Mouse (Mus musculus) lung, postnatal 4 days (tissue): ENCODE results near the gene Msrb3.
"Not testable (repeated sequence)": the region's sequence is repeated elsewhere in the genome, so short reads cannot be mapped to it uniquely, and the experiment has no call there.

Source experiments
- DNase-seq, 2 experiments: peaks; one replicate each; pipeline ENCODE4 v3.0.0; 2021

Gene Msrb3

DNA sequence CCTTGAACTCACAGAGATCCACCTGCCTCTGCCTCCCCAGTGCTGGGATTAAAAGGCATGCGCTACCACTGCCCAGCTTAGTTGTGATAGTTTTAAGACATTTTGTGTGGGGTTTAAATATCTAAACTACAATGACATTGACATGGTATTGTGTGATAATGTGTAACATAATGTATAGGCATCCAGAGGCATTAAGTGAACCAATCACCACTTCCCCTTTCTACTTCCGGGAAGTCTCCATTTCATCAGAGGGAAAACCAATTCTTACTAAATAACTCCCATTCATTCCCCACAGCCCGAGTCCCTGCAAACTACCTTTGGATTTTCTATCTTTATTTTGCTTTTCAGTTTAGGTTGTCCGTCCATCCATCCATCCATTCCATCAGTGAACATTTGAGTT, 90.7 kb downstream of the Msrb3 start:
- DNase-seq: no peak

GRCm38 (mm10) chr10:120801127-120801526, 97.8 kb downstream of the Msrb3 start:
- no peak for DNase-seq

- DNase-seq: no peak
These were observed 99.4 kb downstream of the Msrb3 start for GRCm38 (mm10) chr10:120799479-120799878.

GRCm38 (mm10) chr10:120796749-120797148, 102.2 kb downstream of the Msrb3 start:
- DNase-seq: no peak

DNA sequence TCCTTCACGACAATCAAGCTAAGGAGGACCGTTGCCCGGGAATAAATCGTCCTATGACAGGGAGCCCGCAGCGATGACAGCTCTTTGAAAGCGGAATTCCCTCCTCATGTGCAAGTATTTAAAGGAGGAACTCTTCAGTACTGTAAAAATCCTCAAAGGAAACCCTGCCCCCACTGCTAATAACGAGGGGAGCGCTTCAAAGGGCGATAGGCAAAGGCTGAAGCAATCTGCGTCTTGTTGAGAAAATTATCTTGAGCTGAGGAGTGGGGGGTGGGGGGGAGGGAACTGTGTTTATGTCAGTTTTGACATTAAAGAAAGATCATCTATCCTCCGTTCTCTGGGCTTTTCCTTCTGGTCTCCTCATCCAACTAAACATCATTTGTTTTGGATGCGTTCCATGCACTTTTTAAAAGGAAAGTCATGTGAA, 104.5 kb downstream of the Msrb3 start:
- peak in 1 of 2 experiments; percentile 6 for DNase-seq

DNA sequence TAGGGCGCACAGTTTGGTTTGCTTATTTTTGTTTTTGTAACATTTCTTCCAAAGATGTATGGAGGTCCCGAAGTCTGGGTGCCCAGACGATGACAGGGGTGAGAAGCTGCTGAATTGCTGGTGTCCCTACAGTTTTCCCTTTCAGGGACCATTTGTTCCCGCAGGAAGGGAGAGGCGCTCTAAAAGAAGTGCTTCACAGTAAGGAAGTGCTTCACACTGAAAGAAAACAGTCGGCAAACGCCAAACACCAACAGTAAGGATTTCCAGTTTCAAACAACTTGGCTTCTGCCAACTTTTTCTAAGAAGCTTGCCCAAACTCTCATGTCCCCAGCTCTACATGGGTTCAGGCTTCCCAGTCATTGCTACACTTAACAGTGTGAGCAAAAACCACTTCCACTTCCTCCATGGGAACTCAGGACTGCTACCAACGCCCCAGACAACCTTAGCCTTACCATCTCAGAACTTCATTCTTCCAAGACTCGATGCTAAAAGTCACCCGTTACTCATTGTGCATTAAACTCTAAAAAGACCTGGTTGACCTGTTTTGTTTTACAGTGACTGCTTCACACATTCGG, 106.6 kb downstream of the Msrb3 start:
- no peak for DNase-seq

GRCm38 (mm10) chr10:120791438-120791837, 107.5 kb downstream of the Msrb3 start:
- no peak for DNase-seq

DNA sequence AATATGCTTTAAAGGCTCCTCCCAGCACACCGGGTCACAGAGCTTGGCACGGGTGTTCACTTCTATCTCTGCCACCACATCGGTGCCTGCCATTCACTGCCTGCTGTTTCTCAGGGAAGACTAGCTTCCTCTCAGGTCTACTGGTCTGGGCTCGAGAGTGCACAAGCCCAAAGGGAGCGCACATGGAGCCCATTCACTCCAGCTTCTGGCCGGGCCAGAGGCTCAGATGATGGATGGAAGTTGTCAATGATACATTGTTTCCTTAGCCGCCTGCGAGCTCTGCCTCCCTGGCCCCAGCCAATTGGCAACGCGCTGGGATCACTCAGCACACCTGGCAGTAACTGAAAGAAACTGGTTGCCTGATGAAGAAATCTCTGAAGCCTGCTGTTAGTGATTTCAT, 111.7 kb downstream of the Msrb3 start:
- no peak for DNase-seq

GRCm38 (mm10) chr10:120784516-120784915, 114.4 kb downstream of the Msrb3 start:
- DNase-seq: no peak

- DNase-seq: no peak
These were observed 115.5 kb downstream of the Msrb3 start for GRCm38 (mm10) chr10:120783393-120783792.

DNA sequence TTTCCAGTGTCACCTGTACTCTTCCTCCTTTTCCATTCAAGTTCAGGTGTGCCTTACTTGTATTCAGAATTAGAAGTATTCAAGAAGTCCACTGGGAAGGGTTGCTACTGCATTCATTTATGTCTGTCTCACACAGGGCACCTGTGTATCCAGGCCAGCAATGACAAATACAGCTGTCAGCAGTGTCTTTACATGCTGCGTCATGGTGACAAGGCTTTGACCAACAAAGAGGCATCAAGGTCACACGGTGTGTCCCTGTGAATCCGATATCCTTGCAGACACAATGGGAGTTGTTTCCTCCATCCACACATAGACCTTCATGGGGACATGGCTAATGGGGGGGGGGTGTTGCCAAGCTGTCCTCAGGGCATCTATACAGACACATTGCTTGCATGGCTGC, 121.4 kb downstream of the Msrb3 start:
- no peak for DNase-seq

DNA sequence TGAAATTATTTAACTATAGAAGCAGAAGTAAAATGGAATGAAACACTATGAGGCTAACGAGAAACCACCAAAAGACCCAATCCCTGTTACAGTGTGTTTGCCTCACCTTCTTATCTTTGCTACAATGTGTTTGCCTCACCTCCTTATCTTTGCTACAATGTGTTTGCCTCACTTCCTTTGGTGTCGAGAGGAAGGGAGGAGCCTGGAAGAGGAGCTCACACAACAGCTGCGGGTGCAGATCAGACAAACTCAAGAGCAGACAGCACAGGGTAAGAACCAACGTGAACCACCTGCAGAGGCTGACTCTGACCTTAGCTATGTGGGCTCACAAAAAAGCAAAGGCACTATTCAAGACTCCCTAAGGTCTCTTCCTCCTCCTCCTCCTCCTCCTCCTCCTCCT, 123.5 kb downstream of the Msrb3 start:
- DNase-seq: peak in 1 of 2 experiments; percentile 6

- no peak for DNase-seq
These were observed 131.5 kb downstream of the Msrb3 start for GRCm38 (mm10) chr10:120767418-120767817.

DNA sequence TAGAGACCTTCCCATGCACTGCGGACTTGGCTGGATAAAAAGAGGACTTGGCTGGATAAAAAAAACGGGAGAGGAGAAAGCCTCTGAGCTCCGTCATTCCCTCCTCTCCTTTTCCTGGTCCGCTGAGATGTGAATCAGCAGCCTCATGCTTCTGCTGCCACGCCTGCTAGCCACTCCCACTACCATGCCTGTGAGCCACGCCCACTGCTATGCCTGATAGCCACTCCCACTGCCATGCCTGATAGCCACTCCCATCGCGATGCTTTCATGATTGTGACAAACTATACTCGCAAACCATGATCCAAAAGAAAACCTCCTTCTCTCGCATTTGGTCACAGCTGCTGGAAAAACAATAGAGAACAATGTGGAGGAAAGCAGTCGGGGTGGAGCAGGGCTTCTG, 133.5 kb downstream of the Msrb3 start:
- DNase-seq: no peak

DNA sequence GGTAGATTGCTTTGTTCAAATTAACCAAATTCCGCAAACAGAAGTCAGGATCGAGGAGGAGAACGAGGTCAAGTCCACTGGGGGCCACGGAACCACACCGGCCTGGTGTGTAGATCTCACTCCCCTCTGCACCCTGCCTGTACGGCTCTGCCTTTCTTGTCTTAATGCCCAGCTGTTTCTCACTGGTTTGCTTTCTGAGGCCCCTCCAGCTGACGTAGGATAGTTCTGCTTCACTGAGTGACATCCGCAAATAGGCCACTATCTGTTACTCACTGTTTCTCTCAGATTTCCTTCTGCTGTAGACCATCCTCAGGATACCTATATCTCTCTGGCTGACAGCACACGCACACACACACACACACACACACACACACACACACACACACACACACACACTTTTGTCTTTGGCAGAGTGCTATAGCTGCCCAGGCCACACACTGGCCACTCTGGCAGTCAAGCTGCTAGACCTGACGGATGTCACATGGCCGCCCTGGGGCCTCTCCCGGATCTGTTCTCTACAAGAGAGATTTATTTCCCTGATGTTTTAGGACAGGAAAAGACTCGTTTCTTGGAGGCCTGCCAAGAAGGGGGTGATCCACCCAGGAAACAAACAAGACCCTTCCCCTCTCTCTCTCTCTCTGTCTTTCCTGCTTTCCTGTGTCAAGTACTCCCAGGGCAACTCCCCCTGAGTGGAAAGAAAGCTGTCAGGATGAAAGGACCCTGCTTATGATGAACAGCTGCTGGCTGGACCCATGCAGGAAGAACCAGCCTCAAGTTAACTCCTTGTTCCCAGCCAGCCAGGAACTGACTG, 135.0 kb downstream of the Msrb3 start:
- DNase-seq: peak; percentile 58 to 77

DNA sequence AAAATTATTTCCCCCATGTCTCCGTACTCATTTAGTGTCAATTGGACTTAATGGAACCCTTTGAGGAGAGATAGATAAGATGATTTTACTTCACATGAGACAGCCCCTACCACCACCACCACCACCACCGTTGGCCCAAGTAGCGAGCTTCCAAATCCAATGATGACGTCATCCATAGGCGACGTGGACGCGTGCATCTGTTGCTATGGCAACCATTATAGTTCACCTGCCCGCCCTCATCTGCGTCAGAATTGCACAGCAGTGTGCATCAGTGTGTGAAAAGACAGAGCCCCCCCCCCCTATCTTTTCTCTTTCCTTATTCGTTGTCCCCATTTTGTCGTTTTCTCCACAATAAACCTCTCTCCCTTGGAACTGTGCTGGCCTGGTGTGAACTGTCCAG, 135.9 kb downstream of the Msrb3 start:
- DNase-seq: no peak

DNA sequence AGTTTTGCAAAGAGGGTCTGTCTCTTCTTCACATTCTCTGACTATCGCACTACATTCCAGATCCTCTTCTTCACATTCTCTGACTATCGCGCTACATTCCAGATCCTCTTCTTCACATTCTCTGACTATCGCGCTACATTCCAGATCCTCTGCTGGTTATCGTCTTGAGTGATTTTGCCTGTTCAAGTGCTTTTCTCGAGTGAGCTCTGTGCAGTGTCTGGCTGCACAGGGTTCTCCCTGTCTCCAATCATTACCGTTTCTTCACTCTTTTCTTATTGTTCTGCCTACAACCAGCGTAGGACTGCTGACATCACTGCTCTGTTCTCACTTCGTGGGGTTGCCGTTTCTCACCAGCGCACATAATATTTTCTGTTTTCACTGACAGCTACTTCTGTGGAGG, 138.2 kb downstream of the Msrb3 start:
- no peak for DNase-seq

- DNase-seq: no peak
These were observed 139.0 kb downstream of the Msrb3 start for GRCm38 (mm10) chr10:120759883-120760282.

DNA sequence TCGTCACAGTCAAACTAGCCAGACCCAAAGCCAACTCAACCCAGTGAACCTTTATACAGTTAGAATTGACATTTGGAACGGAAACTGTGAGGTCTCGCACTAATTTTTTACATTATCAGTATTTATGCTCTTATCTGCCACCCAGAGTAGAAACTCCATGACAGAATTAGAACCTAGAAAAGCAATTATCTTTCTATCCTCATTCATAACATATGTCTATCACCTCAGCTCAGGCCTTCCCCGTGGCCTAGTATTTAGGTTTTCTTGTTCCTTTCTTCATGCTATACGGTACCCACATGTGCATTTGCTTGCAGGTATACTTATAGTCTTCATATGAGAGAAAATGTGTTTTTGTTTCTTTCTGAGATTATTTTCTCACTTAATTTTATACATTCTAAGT, 146.4 kb downstream of the Msrb3 start:
- no peak for DNase-seq

DNA sequence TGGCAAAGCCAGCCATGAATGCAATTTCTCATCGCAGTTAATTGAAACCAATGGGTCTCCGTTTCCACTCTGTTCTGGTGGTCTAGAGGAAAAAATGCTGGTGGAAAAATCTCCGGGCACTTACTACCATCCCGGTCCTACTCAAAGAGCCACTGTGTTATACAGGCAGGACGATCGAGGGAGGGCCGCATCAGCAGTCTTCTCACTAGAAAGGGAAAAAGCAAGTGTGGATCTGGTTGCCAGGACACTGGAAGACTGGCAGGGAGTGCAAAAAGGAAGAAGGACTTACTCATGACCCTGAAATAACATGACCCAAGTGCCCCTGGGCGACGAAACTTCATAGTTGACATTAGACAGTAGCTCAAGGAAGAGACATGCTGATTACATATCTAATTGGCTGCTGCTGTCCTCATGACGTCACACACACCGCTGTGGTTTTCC, 147.1 kb downstream of the Msrb3 start:
- peak; percentile 35 to 45 for DNase-seq

GRCm38 (mm10) chr10:120751295-120751722, 147.6 kb downstream of the Msrb3 start:
- peak; percentile 71 to 84 for DNase-seq

GRCm38 (mm10) chr10:120749556-120749955, 149.3 kb downstream of the Msrb3 start:
- not testable (repeated sequence) for DNase-seq

GRCm38 (mm10) chr10:120748156-120748555, 150.7 kb downstream of the Msrb3 start:
- DNase-seq: no peak

DNA sequence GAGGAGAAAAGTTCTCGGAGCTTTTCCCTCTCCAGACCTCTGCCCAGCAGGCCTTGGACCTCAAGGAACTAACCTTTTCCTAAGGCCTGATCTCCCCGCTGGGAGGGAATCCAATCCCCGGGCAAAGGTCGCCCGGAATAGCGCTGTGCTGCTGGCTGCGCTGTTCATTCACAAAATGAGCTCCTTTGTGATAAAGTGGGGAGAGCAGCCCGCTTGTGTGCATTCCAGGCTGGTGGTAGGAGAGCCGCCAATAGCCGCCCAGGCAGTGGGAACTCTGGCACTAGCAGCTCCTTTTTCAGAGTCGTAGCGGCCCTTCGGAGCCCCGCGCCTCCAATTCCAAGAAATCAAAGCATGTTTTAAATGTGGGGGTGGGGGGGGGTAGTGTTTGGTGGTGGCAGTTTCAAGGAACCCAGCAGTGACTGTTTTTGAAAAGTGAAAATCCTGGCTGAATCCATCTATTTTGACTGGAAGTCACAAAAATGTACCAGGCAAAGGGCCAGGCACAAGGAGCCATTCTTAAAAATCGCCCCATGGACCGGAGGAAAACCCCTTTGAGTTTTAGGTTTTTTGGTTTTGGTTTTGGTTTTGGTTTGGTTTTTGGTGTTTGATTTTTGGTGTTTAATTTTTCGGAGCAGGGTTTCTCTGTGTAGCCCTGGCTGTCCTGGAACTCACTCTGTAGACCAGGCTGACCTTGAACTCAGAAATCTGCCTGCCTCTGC, 153.6 kb downstream of the Msrb3 start:
- DNase-seq: peak; percentile 50 to 71
